Mouse (Mus musculus) heart, adult 8-10 months (tissue): ENCODE data around the gene Ssbp2. TPM values are rescaled to one million over a fixed set of nuclear protein-coding genes. Genes with fewer than 3 reads are reported as not detected.

Experiments
- DNase-seq: peaks from one replicate; pipeline ENCODE4 v3.0.0; 2022; ENCODE audit warnings: low spot score
- total RNA-seq, 4 experiments: library from RNA; stranded (reverse); gene quantifications; 2 replicates each; pipeline ENCODE4 v1.2.4; 2022

Gene Ssbp2
- total RNA-seq, result 10 to 100 TPM; 41.4 to 47.8 (median 42.8) TPM

DNA sequence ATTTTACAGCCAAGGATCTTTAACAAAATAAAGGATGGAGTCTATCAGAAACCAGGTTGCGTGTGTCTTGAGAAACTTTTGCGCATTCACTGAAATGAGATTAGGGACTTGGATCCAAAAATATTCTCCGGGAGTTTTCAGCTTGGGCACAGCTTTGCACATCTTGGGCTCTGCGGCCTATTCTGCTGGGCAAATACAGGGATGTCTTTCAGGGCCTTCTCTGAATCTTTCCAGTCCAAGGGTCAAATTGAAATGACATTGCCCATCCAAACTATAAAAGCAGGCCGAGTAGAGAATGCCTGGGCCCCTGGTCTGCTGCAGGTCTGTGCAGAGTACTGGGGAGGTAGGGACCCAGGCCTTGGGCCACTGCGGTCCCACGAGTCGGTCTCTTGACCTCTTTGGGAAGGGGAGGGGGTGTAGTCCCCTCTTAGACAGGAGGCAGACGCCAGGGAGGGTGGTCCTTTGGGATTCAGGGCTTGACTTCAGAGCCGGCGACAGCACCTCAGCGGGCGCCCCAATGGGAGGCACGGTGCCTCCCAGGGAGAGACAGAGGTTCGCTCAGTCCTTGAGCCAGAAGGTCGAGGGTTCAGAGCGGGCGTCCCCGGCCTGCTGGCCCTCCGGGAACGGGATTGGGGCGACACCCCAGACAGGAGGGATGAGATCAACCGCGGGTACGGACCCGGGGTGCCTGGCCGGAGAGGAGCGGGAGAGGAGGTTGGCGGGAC, at the start of gene Ssbp2:
Ssbp2 (plus strand) TSS at position 388 of the 725 bp plus-strand sequence.
- no peak for DNase-seq

DNA sequence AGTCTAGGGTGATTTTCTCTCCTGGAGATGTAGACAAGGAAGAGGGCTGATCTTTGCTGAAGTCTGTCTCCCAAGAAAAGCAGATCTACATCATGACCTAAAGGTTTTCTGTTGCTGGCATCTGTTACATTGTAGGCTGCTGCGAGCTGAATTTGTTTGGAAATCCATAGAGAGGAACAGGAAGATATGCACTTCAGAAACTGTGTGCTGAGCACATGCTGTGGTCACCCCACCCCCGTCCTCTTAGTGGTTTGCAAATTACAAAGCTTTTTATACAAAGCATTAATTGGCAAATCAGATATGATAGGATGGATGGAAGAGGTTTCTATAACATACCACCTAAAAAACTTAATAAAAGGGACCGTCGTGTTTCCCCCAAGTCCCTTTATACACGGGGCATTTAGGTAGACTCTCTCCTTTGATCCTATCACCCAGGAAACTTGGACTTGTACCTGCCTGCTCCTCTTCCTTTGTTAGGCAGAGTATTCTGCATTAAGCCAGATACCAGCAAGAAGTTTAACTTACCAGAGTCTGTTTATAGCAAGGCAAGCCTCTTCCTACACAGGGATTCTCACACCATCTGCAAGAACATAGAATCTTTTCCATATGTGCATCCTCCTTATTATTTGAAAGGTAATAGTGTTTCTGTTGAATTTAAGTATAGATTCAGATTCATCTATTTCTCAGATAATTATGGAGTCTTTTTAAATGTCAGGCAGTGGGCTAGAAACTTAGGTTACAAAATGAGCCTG, 46.2 kb upstream of the Ssbp2 start:
- DNase-seq, result no peak

- no peak for DNase-seq
These were observed 44.2 kb upstream of the Ssbp2 start for GRCm38 (mm10) chr13:91415896-91416295.

GRCm38 (mm10) chr13:91416698-91417097, 43.4 kb upstream of the Ssbp2 start:
- no peak for DNase-seq

GRCm38 (mm10) chr13:91421387-91421949, 38.6 kb upstream of the Ssbp2 start:
- DNase-seq, result peak; percentile 81

DNA sequence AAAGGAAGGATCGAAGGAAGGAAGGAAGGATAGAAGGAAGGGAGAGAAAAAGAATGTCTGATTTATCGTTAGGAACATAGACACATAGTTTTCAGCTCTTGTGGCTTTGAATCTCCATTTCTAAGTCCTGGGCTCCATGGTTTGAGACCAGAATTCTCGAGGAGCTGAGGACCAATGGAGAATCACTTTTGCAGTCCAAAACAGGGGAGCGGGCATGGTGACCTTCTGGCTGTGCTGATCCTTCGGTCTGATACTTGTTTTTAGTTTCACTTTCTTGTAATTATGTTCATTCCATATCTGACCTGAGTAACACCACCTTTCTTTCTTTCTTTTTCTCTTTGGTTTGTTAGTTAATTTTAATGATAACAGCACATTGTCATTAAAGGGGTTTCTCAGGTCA, 29.2 kb upstream of the Ssbp2 start:
- no peak for DNase-seq

DNA sequence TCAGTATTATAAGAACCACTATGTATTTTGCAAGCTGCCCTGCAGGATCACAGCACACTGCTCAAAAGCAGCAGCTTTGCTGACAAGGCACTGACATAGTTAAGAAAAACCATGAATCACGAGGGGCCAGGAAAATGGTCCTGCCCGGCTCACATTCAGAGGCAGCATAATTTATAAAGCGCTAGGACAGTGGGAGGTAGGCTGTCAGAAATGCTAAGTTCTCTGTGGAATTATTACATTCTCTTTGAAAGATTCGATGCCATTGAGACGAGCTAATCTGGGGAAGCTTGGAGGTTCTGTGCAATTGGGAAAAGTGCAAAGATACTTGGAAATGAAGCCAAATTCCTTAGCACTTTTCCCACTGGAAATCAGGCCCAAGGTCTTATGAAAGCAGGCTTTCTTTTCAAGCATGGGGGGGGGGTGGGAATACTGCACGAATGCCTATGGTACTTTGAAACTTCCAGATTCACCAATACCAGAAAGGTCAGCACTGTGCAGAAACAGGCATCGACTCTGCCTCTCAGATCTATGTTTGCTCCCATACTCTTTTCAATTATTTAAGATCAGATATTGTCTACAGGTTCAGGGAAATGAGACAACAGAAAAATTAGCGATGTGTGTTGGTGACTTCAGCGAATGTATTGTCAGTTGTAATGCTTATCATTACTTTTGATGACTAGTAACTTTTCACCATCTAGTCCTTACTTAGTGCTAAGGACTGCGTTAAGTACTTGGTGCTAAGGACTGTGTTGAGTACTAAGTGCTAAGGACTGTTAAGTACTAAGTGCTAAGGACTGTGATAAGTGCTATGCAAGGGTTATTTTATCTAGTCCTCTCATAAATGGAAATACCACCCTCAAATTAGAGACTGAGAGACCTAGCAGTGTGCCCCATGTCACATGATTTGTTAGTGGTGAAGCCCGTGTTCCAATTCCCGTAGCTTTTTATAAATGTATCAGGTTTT, 28.4 kb upstream of the Ssbp2 start:
- DNase-seq, result no peak

DNA sequence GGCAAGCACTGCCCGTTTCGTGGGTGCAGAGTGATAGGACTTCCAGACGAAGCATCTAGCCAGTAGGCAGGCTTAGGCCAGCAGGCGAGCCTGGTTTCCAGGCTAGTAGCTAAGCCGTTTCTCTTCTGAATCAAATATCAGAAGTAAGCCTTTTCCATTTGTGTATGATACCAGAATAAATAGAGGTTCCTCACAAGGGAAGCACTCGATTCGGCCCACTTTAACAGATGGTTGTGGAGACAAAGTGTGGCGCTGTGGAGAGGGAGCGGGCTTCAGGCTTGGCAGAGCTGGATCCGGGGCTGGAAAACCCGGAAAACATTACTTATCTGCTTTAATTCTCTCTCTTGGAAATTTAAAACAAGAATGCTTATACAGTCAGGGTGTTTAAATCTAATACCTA, 27.1 kb upstream of the Ssbp2 start:
- DNase-seq, result no peak

DNA sequence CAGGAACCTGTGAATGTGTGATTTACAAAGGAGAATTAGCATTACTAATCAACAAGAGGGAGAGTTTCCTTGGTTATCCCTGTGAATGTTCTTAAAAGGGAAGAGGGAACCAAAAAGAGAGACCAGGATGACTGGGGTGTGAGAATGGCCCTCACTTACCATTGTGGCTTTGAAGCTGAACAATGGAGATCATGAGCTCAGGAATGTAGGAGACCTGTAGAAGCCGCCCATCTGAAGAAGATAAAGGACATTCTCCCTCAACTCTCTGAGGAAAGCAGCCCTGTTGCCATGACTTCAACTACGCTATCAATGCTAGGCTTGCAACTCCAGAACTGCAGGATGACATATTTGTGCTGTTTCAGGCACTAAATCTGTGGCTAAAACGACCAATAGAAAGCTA, 22.2 kb upstream of the Ssbp2 start:
- no peak for DNase-seq

GRCm38 (mm10) chr13:91441476-91441875, 18.6 kb upstream of the Ssbp2 start:
- no peak for DNase-seq

GRCm38 (mm10) chr13:91446728-91447127, 13.4 kb upstream of the Ssbp2 start:
- no peak for DNase-seq

DNA sequence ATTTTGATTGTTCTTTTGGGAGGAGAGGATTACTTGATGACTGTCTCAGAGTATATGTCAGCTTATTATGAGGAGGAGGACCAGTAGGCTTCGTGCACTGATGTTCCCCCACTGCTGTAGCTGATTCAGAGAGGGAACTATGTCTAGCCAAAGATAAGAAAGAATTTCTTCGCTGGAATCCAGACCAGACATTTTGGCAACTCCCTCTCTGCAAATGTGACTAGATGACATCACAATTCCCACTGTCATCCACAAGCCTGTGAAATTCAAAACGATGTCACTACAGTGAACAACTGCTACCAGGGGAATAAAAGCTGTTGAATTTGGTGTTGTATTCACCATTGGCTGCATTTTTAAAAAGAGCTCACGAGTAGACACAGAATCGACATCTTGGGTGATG, 11.1 kb upstream of the Ssbp2 start:
- DNase-seq, result peak; percentile 44

DNA sequence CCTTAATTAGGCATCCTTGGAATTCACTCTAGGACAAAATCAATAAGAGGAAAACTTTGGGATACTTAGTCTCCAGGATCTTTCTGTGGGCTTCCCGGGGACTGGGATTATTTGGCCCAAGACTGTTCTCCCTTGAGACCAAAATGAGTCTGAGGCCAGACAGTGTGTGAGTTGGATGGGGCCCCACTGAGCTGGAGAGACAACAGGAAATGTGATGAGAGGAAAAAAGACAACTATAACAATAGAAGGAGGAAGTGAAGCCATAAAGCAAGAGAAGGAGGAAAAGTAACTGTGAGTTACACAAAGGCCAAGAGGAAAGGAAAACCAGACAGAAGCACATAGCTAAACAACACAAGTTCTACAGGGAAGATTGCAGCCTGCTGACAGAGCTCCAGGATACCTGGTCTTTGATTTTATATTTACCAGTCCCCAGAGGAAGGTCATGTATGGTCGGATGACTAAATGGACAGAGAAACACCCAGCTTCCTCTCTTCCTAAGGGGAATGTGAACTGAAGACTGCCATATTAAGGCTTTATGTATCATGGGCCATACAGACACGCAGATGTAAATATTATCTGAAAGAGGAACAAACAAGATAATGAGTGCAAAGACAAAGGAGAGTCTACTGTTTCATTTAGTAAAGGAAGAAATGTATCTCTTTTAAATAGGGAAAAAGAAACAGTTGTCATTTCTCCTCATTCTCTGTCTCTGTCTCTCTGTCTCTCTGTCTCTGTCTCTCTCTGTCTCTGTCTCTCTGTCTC, 8.5 kb upstream of the Ssbp2 start:
- DNase-seq, result no peak

GRCm38 (mm10) chr13:91452269-91452668, 7.8 kb upstream of the Ssbp2 start:
- no peak for DNase-seq

DNA sequence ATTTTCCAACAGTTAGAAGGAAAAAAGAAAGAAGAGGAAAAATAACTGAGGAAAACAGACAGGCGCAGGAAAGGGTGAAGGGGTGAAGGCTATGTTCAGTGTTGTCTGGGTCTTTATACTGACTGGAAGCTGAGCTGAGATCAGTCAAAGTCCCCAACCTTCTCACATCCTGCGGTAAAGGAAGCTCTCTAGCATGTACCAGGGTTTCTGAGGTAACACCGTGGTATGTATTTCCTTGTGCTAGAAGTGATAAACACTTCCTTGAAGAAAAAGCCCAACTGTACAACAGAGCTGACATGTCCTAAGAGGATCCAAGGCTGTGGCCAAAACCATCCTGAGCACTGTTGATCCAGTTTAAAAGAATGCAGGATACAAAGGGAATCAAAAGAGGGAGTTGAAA, 6.8 kb upstream of the Ssbp2 start:
- DNase-seq, result no peak

DNA sequence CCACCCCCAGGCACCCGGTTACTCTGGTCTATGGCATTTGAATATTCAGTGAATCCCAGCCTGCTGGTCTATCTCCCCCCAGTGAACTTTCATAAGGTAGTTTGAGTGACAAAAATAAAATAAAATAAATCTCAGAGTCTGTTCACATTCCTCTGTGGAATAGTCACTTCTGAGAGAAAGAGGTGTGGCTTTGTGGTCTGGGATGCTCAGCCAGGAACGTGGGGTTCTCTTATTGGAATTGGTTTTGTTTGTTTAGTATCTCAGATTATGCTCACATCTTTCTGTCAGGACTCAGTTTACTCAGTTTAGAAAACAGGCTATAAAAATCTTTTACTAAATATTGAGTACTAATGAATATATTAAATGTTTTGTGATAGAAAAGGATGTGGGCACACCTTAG, 4.0 kb upstream of the Ssbp2 start:
- no peak for DNase-seq

DNA sequence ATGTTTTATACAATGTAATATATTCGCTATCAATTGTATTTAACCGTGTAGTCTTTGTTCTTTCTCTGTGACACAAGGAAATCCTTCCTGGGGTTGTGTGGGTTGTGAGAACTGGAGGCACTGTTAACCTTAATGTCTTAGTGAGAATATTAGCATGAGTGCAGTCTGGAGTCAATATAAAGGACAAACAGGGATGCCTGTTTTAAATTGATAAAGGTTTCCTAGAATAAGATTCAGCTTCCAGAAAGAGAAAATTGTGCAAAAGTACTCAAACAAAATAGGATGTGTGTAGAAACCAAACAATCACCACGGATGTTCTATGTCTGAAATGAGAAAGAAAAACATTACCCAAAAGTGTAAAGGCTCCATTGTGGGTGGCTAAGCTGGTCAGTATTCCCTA, 3.3 kb upstream of the Ssbp2 start:
- no peak for DNase-seq

DNA sequence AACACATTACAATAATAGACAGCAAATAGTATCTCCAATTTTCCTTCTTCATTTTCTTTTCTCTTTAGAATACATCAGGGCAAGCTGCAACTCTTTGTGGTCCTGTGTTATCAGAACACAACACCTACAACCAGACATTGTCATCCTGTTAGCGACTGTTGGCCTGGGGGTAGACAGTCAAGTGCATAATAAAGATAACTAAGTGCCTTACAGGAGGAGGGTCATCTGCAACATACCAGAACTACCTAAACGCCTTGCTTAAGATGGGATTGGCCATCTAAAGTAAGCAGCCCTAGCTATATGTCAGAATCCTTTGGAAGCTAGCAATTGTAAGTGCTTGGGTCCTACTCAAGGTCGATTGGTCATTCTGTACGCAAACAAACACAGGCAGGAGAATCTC, 2.1 kb upstream of the Ssbp2 start:
- DNase-seq, result no peak

- no peak for DNase-seq
These were observed 594 bp upstream of the Ssbp2 start for GRCm38 (mm10) chr13:91459489-91459888.

GRCm38 (mm10) chr13:91460621-91461284, 670 bp downstream of the Ssbp2 start:
- DNase-seq, result peak; percentile 95
